Mouse (Mus musculus) forebrain, embryonic 10.5 days (tissue): ENCODE results near the gene Gm20737. TPM values are rescaled to one million over a fixed set of nuclear protein-coding genes. Genes with fewer than 3 reads are reported as not detected.
"Not testable (repeated sequence)": the region's sequence is repeated elsewhere in the genome, so short reads cannot be mapped to it uniquely, and the experiment has no call there.

Experiments
- DNase-seq: peaks from one replicate; pipeline ENCODE4 v3.0.0-alpha.2; 2017; ENCODE audit warnings: low spot score; ENCODE audit errors: extremely low spot score
- H3K27ac ChIP-seq: fragments of 300-500 bp; sonication (generic); 2 replicates; pipeline ENCODE4 v1.5.1; 2016; ENCODE audit warnings: mild to moderate bottlenecking
- H3K27me3 ChIP-seq: fragments of 300-500 bp; sonication (generic); 2 replicates; pipeline ENCODE4 v1.6.1; 2016; ENCODE audit warnings: mild to moderate bottlenecking; ENCODE audit not compliant: poor library complexity, severe bottlenecking
- H3K36me3 ChIP-seq: fragments of 300-500 bp; sonication (generic); replicated peaks from 2 replicates; pipeline ENCODE4 v1.6.1; 2016; ENCODE audit warnings: mild to moderate bottlenecking, moderate library complexity
- H3K4me1 ChIP-seq: fragments of 300-500 bp; sonication (generic); 2 replicates; pipeline ENCODE4 v1.6.1; 2016
- H3K4me3 ChIP-seq: fragments of 300-500 bp; sonication (generic); 2 replicates; pipeline ENCODE4 v1.5.1; 2016; ENCODE audit warnings: mild to moderate bottlenecking, moderate library complexity
- H3K9me3 ChIP-seq: fragments of 300-500 bp; sonication (generic); 2 replicates; pipeline ENCODE4 v1.6.1; 2016; ENCODE audit warnings: mild to moderate bottlenecking, moderate library complexity
- WGBS: fragments of 180-500 bp; shearing (Covaris S2); methylation state at CpG from one replicate; pipeline ENCODE4 v1.1.7; 2016; 5-methylcytosine and 5-hydroxymethylcytosine counted together
- polyA plus RNA-seq: library from polyadenylated mRNA; unstranded; fragments of >200 nt; fragmentation: Nextera tagmentation; extraction: Ambion mirVana; gene quantifications from 2 replicates; pipeline ENCODE4 v1.2.1, GENCODE M21; 2016

The Gm20737 gene
- polyA plus RNA-seq = not detected in 2 replicates

GRCm38 (mm10) chrY:10535942-10536341, at the start of gene Gm20737:
TSS of gene Gm20737 (minus strand) at chrY:10536042.
- not testable (repeated sequence) for H3K9me3 ChIP-seq, H3K27ac ChIP-seq, H3K4me3 ChIP-seq, DNase-seq, H3K27me3 ChIP-seq, H3K4me1 ChIP-seq, H3K36me3 ChIP-seq

GRCm38 (mm10) chrY:10553153-10553552, 17.3 kb upstream of the Gm20737 start, which contains the start of gene Gm21775:
TSS of gene Gm21775 (plus strand) at chrY:10553453.
- H3K4me1 ChIP-seq, H3K4me3 ChIP-seq, H3K36me3 ChIP-seq, H3K9me3 ChIP-seq, H3K27ac ChIP-seq, H3K27me3 ChIP-seq, DNase-seq: not testable (repeated sequence)
- WGBS = 88% methylated on average over 5 of the region's 5 CpGs

Other genes starting within 250 kb of the Gm20737 start
- gene Gm20834, start 211.5 kb downstream of the Gm20737 start, polyA plus RNA-seq = not detected in 2 replicates
- not detected in 2 replicates for gene Gm28510, start 123.3 kb downstream of the Gm20737 start, polyA plus RNA-seq
- not detected in 2 replicates for gene Gm21775, start 17.4 kb upstream of the Gm20737 start, polyA plus RNA-seq
- not detected in 2 replicates for gene Gm21900, start 80.3 kb upstream of the Gm20737 start, polyA plus RNA-seq
- not detected in 2 replicates for gene Gm20777, start 216.4 kb upstream of the Gm20737 start, polyA plus RNA-seq